Mouse (Mus musculus) heart, embryonic 10.5 days (tissue): ENCODE measurements around the gene Maff. TPM values are rescaled to one million over a fixed set of nuclear protein-coding genes. Genes with fewer than 3 reads are reported as not detected.

Experiments
- DNase-seq: peaks from one replicate; pipeline ENCODE4 v3.0.0-alpha.2; 2017; ENCODE audit warnings: low spot score
- H3K27ac ChIP-seq: fragments of 300-500 bp; sonication (generic); 2 replicates; pipeline ENCODE4 v1.5.1; 2016; ENCODE audit warnings: mild to moderate bottlenecking
- H3K27me3 ChIP-seq: fragments of 300-500 bp; sonication (generic); 2 replicates; pipeline ENCODE4 v1.6.1; 2016; ENCODE audit warnings: mild to moderate bottlenecking; ENCODE audit not compliant: poor library complexity, insufficient read depth, severe bottlenecking
- H3K36me3 ChIP-seq: fragments of 300-500 bp; sonication (generic); 2 replicates; pipeline ENCODE4 v1.6.1; 2016; ENCODE audit warnings: mild to moderate bottlenecking, moderate library complexity
- H3K4me1 ChIP-seq: fragments of 300-500 bp; sonication (generic); 2 replicates; pipeline ENCODE4 v1.6.1; 2016; ENCODE audit warnings: mild to moderate bottlenecking
- H3K4me3 ChIP-seq: fragments of 300-500 bp; sonication (generic); 2 replicates; pipeline ENCODE4 v1.5.1; 2016; ENCODE audit warnings: mild to moderate bottlenecking, moderate library complexity
- H3K9me3 ChIP-seq: fragments of 300-500 bp; sonication (generic); 2 replicates; pipeline ENCODE4 v1.6.1; 2016; ENCODE audit warnings: mild to moderate bottlenecking, moderate library complexity
- WGBS: fragments of 180-500 bp; shearing (Covaris S2); methylation state at CpG from one replicate; pipeline ENCODE4 v1.1.7; 2016; 5-methylcytosine and 5-hydroxymethylcytosine counted together
- polyA plus RNA-seq: library from polyadenylated mRNA; unstranded; fragments of >200 nt; fragmentation: Nextera tagmentation; extraction: Ambion mirVana; gene quantifications from 2 replicates; pipeline ENCODE4 v1.2.1, GENCODE M21; 2016

Gene Maff
- polyA plus RNA-seq, 1 experiment from 2014 or later = 2.0 TPM

GRCm38 (mm10) chr15:79377681-79378080, 31.3 kb downstream of the Maff start:
- peaks cover 55% of the 10 kb centered on the region for H3K36me3 ChIP-seq

GRCm38 (mm10) chr15:79378608-79379007, 32.2 kb downstream of the Maff start:
- Histone ChIP-seq H3K27me3 (no peaks in the 10 kb centered on the region), H3K9me3 (no peaks in the 10 kb centered on the region), H3K27ac (no peak overlapping the region), H3K4me1 (peaks cover 51% of the 10 kb centered on the region), H3K36me3 (peaks cover 50% of the 10 kb centered on the region), H3K4me3 (no peak overlapping the region)
- WGBS = 95% methylated on average over 10 of the region's 10 CpGs
- no peak for DNase-seq

More at GRCm38 (mm10) chr15:79377681-79378080, 31.3 kb downstream of the Maff start:
- H3K27ac ChIP-seq = 0 out of 2 replicates have a peak overlapping the region, but pooled peaks have one; percentile 4
- no peak overlapping the region for H3K4me3 ChIP-seq
- no peaks in the 10 kb centered on the region for H3K9me3 ChIP-seq
- H3K27me3 ChIP-seq = no peaks in the 10 kb centered on the region
- WGBS = 82% methylated on average over 6 of the region's 6 CpGs
- peaks cover 54% of the 10 kb centered on the region for H3K4me1 ChIP-seq
- no peak for DNase-seq

GRCm38 (mm10) chr15:79379658-79380057, 33.2 kb downstream of the Maff start:
- DNase-seq = no peak
- peaks cover 49% of the 10 kb centered on the region for H3K36me3 ChIP-seq
- H3K27ac ChIP-seq = peak overlapping the region; percentile 80; the same call in 1 of the 2 replicates
- WGBS = 90% methylated on average over 7 of the region's 7 CpGs
- H3K9me3 ChIP-seq = no peaks in the 10 kb centered on the region
- H3K4me1 ChIP-seq = peaks cover 43% of the 10 kb centered on the region
- no peaks in the 10 kb centered on the region for H3K27me3 ChIP-seq
- no peak overlapping the region for H3K4me3 ChIP-seq

- peak overlapping the region; percentile 8; the same call in 1 of the 2 replicates for H3K4me3 ChIP-seq
- H3K4me1 ChIP-seq = peaks cover 41% of the 10 kb centered on the region
- 39% methylated on average over 21 of the region's 23 CpGs for WGBS
- H3K36me3 ChIP-seq = peaks cover 45% of the 10 kb centered on the region
- H3K9me3 ChIP-seq = no peaks in the 10 kb centered on the region
- no peaks in the 10 kb centered on the region for H3K27me3 ChIP-seq
- H3K27ac ChIP-seq = peak overlapping the region; percentile 80
- DNase-seq = peak; percentile 87
These were observed 34.3 kb downstream of the Maff start for GRCm38 (mm10) chr15:79380468-79381444.

GRCm38 (mm10) chr15:79381644-79382043, 35.2 kb downstream of the Maff start:
- WGBS = 80% methylated on average over 9 of the region's 9 CpGs
- Histone ChIP-seq H3K27me3 (no peaks in the 10 kb centered on the region), H3K27ac (peak overlapping the region; percentile 80)

GRCm38 (mm10) chr15:79387081-79387480, 40.7 kb downstream of the Maff start:
- Histone ChIP-seq H3K4me1 (peaks cover 59% of the 10 kb centered on the region), H3K9me3 (no peaks in the 10 kb centered on the region), H3K27me3 (no peaks in the 10 kb centered on the region), H3K4me3 (no peak overlapping the region), H3K36me3 (peaks cover 16% of the 10 kb centered on the region; the same call in 1 of the 2 replicates), H3K27ac (0 out of 2 replicates have a peak overlapping the region, but pooled peaks have one; percentile 12)
- 62% methylated on average over 6 of the region's 6 CpGs for WGBS
- DNase-seq = no peak

More at GRCm38 (mm10) chr15:79381644-79382043, 35.2 kb downstream of the Maff start:
- Histone ChIP-seq H3K4me3 (no peak overlapping the region), H3K4me1 (peaks cover 45% of the 10 kb centered on the region), H3K9me3 (no peaks in the 10 kb centered on the region), H3K36me3 (peaks cover 37% of the 10 kb centered on the region)
- no peak for DNase-seq

- no peaks in the 10 kb centered on the region for H3K27me3 ChIP-seq
- peaks cover 16% of the 10 kb centered on the region; the same call in 1 of the 2 replicates for H3K36me3 ChIP-seq
- H3K27ac ChIP-seq = no peak overlapping the region
- H3K9me3 ChIP-seq = no peaks in the 10 kb centered on the region
- peaks cover 59% of the 10 kb centered on the region for H3K4me1 ChIP-seq
- no peak overlapping the region for H3K4me3 ChIP-seq
- 77% methylated on average over 7 of the region's 7 CpGs for WGBS
- no peak for DNase-seq
These were observed 41.2 kb downstream of the Maff start for GRCm38 (mm10) chr15:79387611-79388010.

GRCm38 (mm10) chr15:79388171-79388570, 41.8 kb downstream of the Maff start:
- no peak for DNase-seq
- Histone ChIP-seq H3K9me3 (no peaks in the 10 kb centered on the region), H3K27me3 (no peaks in the 10 kb centered on the region), H3K36me3 (peaks cover 16% of the 10 kb centered on the region; the same call in 1 of the 2 replicates), H3K27ac (no peak overlapping the region), H3K4me1 (peaks cover 64% of the 10 kb centered on the region), H3K4me3 (no peak overlapping the region)
- WGBS = 75% methylated on average over 6 of the region's 6 CpGs

- H3K27ac ChIP-seq = peak overlapping the region; percentile 43
- H3K4me3 ChIP-seq = no peak overlapping the region
- H3K36me3 ChIP-seq = 0 out of 2 replicates have a peak, but pooled peaks cover 3% of the 10 kb centered on the region
- H3K27me3 ChIP-seq = no peaks in the 10 kb centered on the region
- no peak for DNase-seq
- WGBS = 83% methylated on average over 6 of the region's 6 CpGs
- H3K9me3 ChIP-seq = no peaks in the 10 kb centered on the region
- peaks cover 87% of the 10 kb centered on the region for H3K4me1 ChIP-seq
These were observed 44.0 kb downstream of the Maff start for GRCm38 (mm10) chr15:79390434-79390833.

- Histone ChIP-seq H3K9me3 (no peaks in the 10 kb centered on the region), H3K4me3 (peak overlapping the region; percentile 22), H3K36me3 (0 out of 2 replicates have a peak, but pooled peaks cover 11% of the 10 kb centered on the region), H3K27me3 (no peaks in the 10 kb centered on the region), H3K27ac (peak overlapping the region; percentile 84), H3K4me1 (peaks cover 93% of the 10 kb centered on the region)
- WGBS = 19% methylated on average over 7 of the region's 7 CpGs
- peak; percentile 92 for DNase-seq
These were observed 45.1 kb downstream of the Maff start for GRCm38 (mm10) chr15:79391447-79392093.

GRCm38 (mm10) chr15:79392527-79392926, 46.1 kb downstream of the Maff start:
- 83% methylated on average over 5 of the region's 5 CpGs for WGBS
- Histone ChIP-seq H3K4me1 (peaks cover 98% of the 10 kb centered on the region), H3K27ac (peak overlapping the region; percentile 84)

GRCm38 (mm10) chr15:79393101-79393500, 46.7 kb downstream of the Maff start:
- 78% methylated on average over 6 of the region's 6 CpGs for WGBS
- Histone ChIP-seq H3K4me3 (no peak overlapping the region), H3K27me3 (no peaks in the 10 kb centered on the region), H3K9me3 (no peaks in the 10 kb centered on the region), H3K36me3 (peaks cover 23% of the 10 kb centered on the region), H3K27ac (peak overlapping the region; percentile 84), H3K4me1 (peaks cover 95% of the 10 kb centered on the region)
- no peak for DNase-seq

More at GRCm38 (mm10) chr15:79392527-79392926, 46.1 kb downstream of the Maff start:
- Histone ChIP-seq H3K27me3 (no peaks in the 10 kb centered on the region), H3K4me3 (no peak overlapping the region), H3K36me3 (peaks cover 20% of the 10 kb centered on the region), H3K9me3 (no peaks in the 10 kb centered on the region)
- no peak for DNase-seq
